ENCODE assay signal across 34 mouse cellular contexts in genomic region chr14:33073355-33073754, GRCm38 (mm10).
"Had no signal": no experiment of that assay in that cellular context is flagged by ENCODE, and none has a peak within 500 bp of the region (broad histone marks: within the 10 kb centered on the region; RNA-seq: fewer than 3 reads in every experiment).

No protein-coding gene starts in this region.

- H3K9ac ChIP-seq: heart, embryonic 13.5 days; heart, embryonic 15.5 days; hindbrain, embryonic 12.5 days; hindbrain, embryonic 13.5 days; hindbrain, embryonic 14.5 days; hindbrain, embryonic 15.5 days; kidney, embryonic 15.5 days had no signal

- H3K4me1 ChIP-seq: heart, embryonic 10.5 days; heart, embryonic 15.5 days; hindbrain, embryonic 10.5 days; hindbrain, embryonic 12.5 days; hindbrain, embryonic 13.5 days; hindbrain, embryonic 15.5 days; kidney, embryonic 15.5 days had no signal

- DNase-seq: heart, postnatal 10 days; heart, postnatal 14 days; heart, postnatal 36 days; heart, postnatal 4 days; kidney, adult 11 months; kidney, adult 18-20 months; kidney, adult 2 months; kidney, adult 8-10 months; kidney, adult 9 months; kidney, postnatal 10 days; kidney, postnatal 14 days; kidney, postnatal 25 days; kidney, postnatal 36 days; kidney, postnatal 4 days; layer of hippocampus, adult 9-11 months; layer of hippocampus, postnatal 36 days had no signal

- H3K4me2 ChIP-seq: heart, embryonic 11.5 days; heart, embryonic 13.5 days; heart, embryonic 15.5 days; hindbrain, embryonic 12.5 days; hindbrain, embryonic 13.5 days; hindbrain, embryonic 14.5 days; hindbrain, embryonic 15.5 days; kidney, embryonic 15.5 days had no signal

- ATAC-seq: hindbrain, embryonic 16.5 days; hindbrain, postnatal 0 days; inflammation-experienced regulatory T-cells, adult 6 months; intestine, embryonic 16.5 days; intestine, postnatal 0 days had no signal

- H3K27ac ChIP-seq: heart, embryonic 10.5 days; heart, embryonic 13.5 days; heart, embryonic 15.5 days; hindbrain, embryonic 10.5 days; hindbrain, embryonic 12.5 days; hindbrain, embryonic 13.5 days; hindbrain, embryonic 14.5 days; hindbrain, embryonic 15.5 days; hindbrain, postnatal 0 days; kidney, embryonic 15.5 days; kidney, postnatal 0 days; layer of hippocampus, adult 2 months; left cerebral cortex, adult 2 months had no signal

- H3K36me3 ChIP-seq: heart, embryonic 10.5 days; heart, embryonic 13.5 days; heart, embryonic 15.5 days; hindbrain, embryonic 10.5 days; hindbrain, embryonic 12.5 days; hindbrain, embryonic 13.5 days; hindbrain, embryonic 15.5 days; kidney, embryonic 15.5 days had no signal

- H3K9me3 ChIP-seq: heart, embryonic 10.5 days; heart, embryonic 13.5 days; heart, embryonic 15.5 days; hindbrain, embryonic 10.5 days; hindbrain, embryonic 12.5 days; hindbrain, embryonic 13.5 days; hindbrain, embryonic 15.5 days; kidney, embryonic 15.5 days had no signal

- H3K4me3 ChIP-seq: heart, embryonic 10.5 days; heart, embryonic 13.5 days; heart, embryonic 15.5 days; hindbrain, embryonic 10.5 days; hindbrain, embryonic 12.5 days; hindbrain, embryonic 13.5 days; hindbrain, embryonic 15.5 days; kidney, embryonic 15.5 days; layer of hippocampus, adult 2 months; left cerebral cortex, adult 2 months had no signal

- H3K27me3 ChIP-seq: heart, embryonic 13.5 days; heart, embryonic 15.5 days had no signal
